Mouse (Mus musculus) ES-CJ7 (cell line): Measurements from ENCODE around the gene Birc2.

Experiments used
- DNase-seq: peaks from one replicate; pipeline ENCODE4 v3.0.0; 2011; ENCODE audit warnings: low read depth, low spot score

Birc2 gene

GRCm38 (mm10) chr9:7785396-7785795 lies 51.5 kb downstream of the Birc2 start:
- no peak for DNase-seq

- DNase-seq = no peak
These were observed 52.2 kb downstream of the Birc2 start for GRCm38 (mm10) chr9:7784615-7785012.

GRCm38 (mm10) chr9:7783823-7784614 lies 52.8 kb downstream of the Birc2 start:
- no peak for DNase-seq

GRCm38 (mm10) chr9:7780250-7781150 lies 56.4 kb downstream of the Birc2 start:
- DNase-seq = no peak

GRCm38 (mm10) chr9:7779786-7780185 lies 57.1 kb downstream of the Birc2 start:
- DNase-seq = no peak

GRCm38 (mm10) chr9:7778771-7779170 lies 58.1 kb downstream of the Birc2 start:
- DNase-seq = no peak

- DNase-seq = no peak
These were observed 59.2 kb downstream of the Birc2 start for GRCm38 (mm10) chr9:7777652-7778051.

GRCm38 (mm10) chr9:7776940-7777339 lies 59.9 kb downstream of the Birc2 start:
- DNase-seq = no peak

GRCm38 (mm10) chr9:7775986-7776385 lies 60.9 kb downstream of the Birc2 start:
- DNase-seq = no peak

GRCm38 (mm10) chr9:7775011-7775410 lies 61.9 kb downstream of the Birc2 start:
- DNase-seq = no peak

- no peak for DNase-seq
These were observed 62.3 kb downstream of the Birc2 start for GRCm38 (mm10) chr9:7774538-7774937.

GRCm38 (mm10) chr9:7773686-7774085 lies 63.2 kb downstream of the Birc2 start:
- no peak for DNase-seq

- no peak for DNase-seq
These were observed 64.0 kb downstream of the Birc2 start for GRCm38 (mm10) chr9:7772773-7773454.

- DNase-seq = no peak
These were observed 64.5 kb downstream of the Birc2 start for GRCm38 (mm10) chr9:7772361-7772760.

GRCm38 (mm10) chr9:7769491-7769890 lies 67.4 kb downstream of the Birc2 start:
- no peak for DNase-seq

GRCm38 (mm10) chr9:7769081-7769480 lies 67.8 kb downstream of the Birc2 start:
- DNase-seq = no peak
